Mouse (Mus musculus) cortical plate, adult 2 months (tissue): ENCODE data around the gene Nanp. TPM values are rescaled to one million over a fixed set of nuclear protein-coding genes. Genes with fewer than 3 reads are reported as not detected.
A peak's percentile ranks its signal among the peaks of the same experiment; 100 is the strongest.

ENCODE experiments used
- H3K27ac ChIP-seq: fragments of 200-500 bp; 2 replicates; pipeline ENCODE4 v1.5.1; 2012; ENCODE audit warnings: low read length, control low read depth, inconsistent platforms; ENCODE audit not compliant: insufficient read depth
- H3K4me1 ChIP-seq: fragments of 200-500 bp; 2 replicates; pipeline ENCODE4 v1.6.1; 2011; ENCODE audit warnings: low read length; ENCODE audit not compliant: control insufficient read depth, insufficient read depth
- H3K4me3 ChIP-seq: fragments of 200-500 bp; 2 replicates; pipeline ENCODE4 v1.5.1; 2011; ENCODE audit warnings: mild to moderate bottlenecking, low read length, control low read depth; ENCODE audit not compliant: insufficient read depth
- CTCF ChIP-seq: fragments of 200-500 bp; IDR thresholded peaks from 2 replicates; pipeline ENCODE4 v1.5.1; 2011; ENCODE audit warnings: mild to moderate bottlenecking, control low read depth, low read length; ENCODE audit not compliant: insufficient read depth; ENCODE audit errors: extremely low read depth
- POLR2A ChIP-seq: fragments of 200-500 bp; IDR thresholded peaks from 2 replicates; pipeline ENCODE4 v1.6.1; 2011; ENCODE audit warnings: mild to moderate bottlenecking, low read length, control low read depth; ENCODE audit not compliant: insufficient read depth; ENCODE audit errors: extremely low read depth
- polyA plus RNA-seq: library from polyadenylated mRNA; depleted of rRNA; stranded (reverse); fragments of >200 nt; gene quantifications from 2 replicates; pipeline ENCODE4 v1.2.3, GENCODE M21; 2012

Gene Nanp
- polyA plus RNA-seq, 1 experiment: 19.7 TPM

GRCm38 (mm10) chr2:151001619-151002175 is 37.5 kb downstream of the Nanp start:
- Histone ChIP-seq H3K27ac (no peak overlapping the region), H3K4me3 (no peak overlapping the region), H3K4me1 (peaks cover 2% of the 10 kb centered on the region; the same call in 1 of the 2 replicates)
- no peak for TF ChIP-seq POLR2A
- TF ChIP-seq CTCF: 0 out of 2 replicates have a peak, but pooled peaks have one; percentile 1

GRCm38 (mm10) chr2:151000402-151001178 is 38.6 kb downstream of the Nanp start:
- Histone ChIP-seq H3K27ac (no peak overlapping the region), H3K4me1 (peaks cover 2% of the 10 kb centered on the region; the same call in 1 of the 2 replicates)
- no peak for TF ChIP-seq POLR2A
- peak; percentile 93 for TF ChIP-seq CTCF

GRCm38 (mm10) chr2:150999021-150999420 is 40.2 kb downstream of the Nanp start:
- H3K4me1 ChIP-seq: peaks cover 2% of the 10 kb centered on the region; the same call in 1 of the 2 replicates
- TF ChIP-seq POLR2A: no peak
- TF ChIP-seq CTCF: no peak
- H3K4me3 ChIP-seq: no peak overlapping the region
- H3K27ac ChIP-seq: no peak overlapping the region

More at GRCm38 (mm10) chr2:151000402-151001178, 38.6 kb downstream of the Nanp start:
- H3K4me3 ChIP-seq: no peak overlapping the region

- no peak overlapping the region for H3K4me3 ChIP-seq
- no peak for TF ChIP-seq CTCF
- TF ChIP-seq POLR2A: no peak
- peaks cover 2% of the 10 kb centered on the region; the same call in 1 of the 2 replicates for H3K4me1 ChIP-seq
- no peak overlapping the region; the same call in 1 of the 2 replicates for H3K27ac ChIP-seq
Measured at GRCm38 (mm10) chr2:150997618-150998017, 41.6 kb downstream of the Nanp start.

GRCm38 (mm10) chr2:150995324-150995723 is 43.9 kb downstream of the Nanp start:
- 0 out of 2 replicates have a peak, but pooled peaks cover 2% of the 10 kb centered on the region for H3K4me1 ChIP-seq
- H3K4me3 ChIP-seq: no peak overlapping the region
- TF ChIP-seq POLR2A: no peak
- TF ChIP-seq CTCF: no peak
- H3K27ac ChIP-seq: no peak overlapping the region

- Histone ChIP-seq H3K4me3 (no peak overlapping the region), H3K4me1 (no peaks in the 10 kb centered on the region), H3K27ac (no peak overlapping the region)
- TF ChIP-seq POLR2A: no peak
- no peak for TF ChIP-seq CTCF
Measured at GRCm38 (mm10) chr2:150991050-150991449, 48.1 kb downstream of the Nanp start.

- no peak overlapping the region for H3K4me3 ChIP-seq
- TF ChIP-seq POLR2A (no peak), CTCF (no peak)
- H3K27ac ChIP-seq: no peak overlapping the region
- no peaks in the 10 kb centered on the region for H3K4me1 ChIP-seq
Measured at GRCm38 (mm10) chr2:150990506-150990905, 48.7 kb downstream of the Nanp start.

- Histone ChIP-seq H3K27ac (no peak overlapping the region), H3K4me1 (no peaks in the 10 kb centered on the region), H3K4me3 (no peak overlapping the region)
- no peak for TF ChIP-seq POLR2A
- TF ChIP-seq CTCF: no peak
Measured at GRCm38 (mm10) chr2:150985359-150985758, 53.8 kb downstream of the Nanp start.

- Histone ChIP-seq H3K4me1 (no peaks in the 10 kb centered on the region), H3K4me3 (no peak overlapping the region), H3K27ac (no peak overlapping the region)
- TF ChIP-seq CTCF (no peak), POLR2A (no peak)
Measured at GRCm38 (mm10) chr2:150982051-150982450, 57.1 kb downstream of the Nanp start.

- Histone ChIP-seq H3K4me1 (no peaks in the 10 kb centered on the region), H3K27ac (no peak overlapping the region), H3K4me3 (no peak overlapping the region)
- TF ChIP-seq POLR2A (no peak), CTCF (no peak)
Measured at GRCm38 (mm10) chr2:150981524-150981923, 57.7 kb downstream of the Nanp start.
